ENCODE assay signal across 11 mouse cellular contexts in the genomic region with DNA sequence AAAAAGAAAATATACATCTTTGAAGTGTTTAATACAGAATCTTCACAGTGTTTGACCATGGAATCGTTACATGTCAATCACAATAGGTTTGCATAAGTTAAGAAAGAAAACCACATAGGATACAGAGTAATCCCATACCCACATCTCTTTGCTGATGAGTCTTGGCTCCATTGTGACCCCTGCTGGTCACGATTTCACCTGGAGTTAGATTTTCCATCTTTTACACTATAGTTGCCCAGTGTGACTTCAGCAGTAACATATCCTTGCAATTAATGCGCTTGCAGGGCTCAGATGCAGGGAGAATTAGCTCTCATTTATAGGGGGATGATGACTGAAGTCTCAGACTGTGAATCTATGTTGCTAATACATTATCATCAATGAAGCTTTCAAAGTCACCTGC.
"Had no signal": no experiment of that assay in that cellular context is flagged by ENCODE, and none has a peak within 500 bp of the region (broad histone marks: within the 10 kb centered on the region; RNA-seq: fewer than 3 reads in every experiment).

No protein-coding gene starts in this region.

- H3K36me3 ChIP-seq: limb, embryonic 13.5 days; liver, embryonic 15.5 days; lung, embryonic 15.5 days; midbrain, embryonic 12.5 days; neural tube, embryonic 15.5 days had no signal

- ATAC-seq: midbrain, embryonic 16.5 days had no signal

- H3K27me3 ChIP-seq: limb, embryonic 13.5 days; liver, embryonic 15.5 days; lung, embryonic 15.5 days; midbrain, embryonic 12.5 days; neural tube, embryonic 15.5 days had no signal

- DNase-seq: kidney, adult 11 months; kidney, adult 9 months; kidney, postnatal 10 days; left cerebral cortex, postnatal 4 days; lung, postnatal 14 days had no signal
